Comparison of ENCODE assay signal across 17 mouse cellular contexts in genomic region chr6:83312021-83312420, GRCm38 (mm10). TPM values are rescaled to one million over a fixed set of nuclear protein-coding genes. Genes with fewer than 3 reads are reported as not detected.
DNase-seq lines count a peak whose midpoint lies in the region; ATAC-seq and TF ChIP-seq lines count a peak whose summit lies in the region.
"Had no signal": no experiment of that assay in that cellular context is flagged by ENCODE, and none has a peak within 500 bp of the region (broad histone marks: within the 10 kb centered on the region; RNA-seq: fewer than 3 reads in every experiment).

No protein-coding gene starts in this region.

- DNase-seq in kidney, adult 9 months = peak; percentile 26
- peak; percentile 66 for DNase-seq in induced T-regulatory cell, adult 2 months (ENCODE audit: low read depth)
- no peak for DNase-seq in liver, embryonic 14.5 days (ENCODE audit: low read depth in 3 of 3, low spot score in 3 of 3)
- peak; percentile 66 for DNase-seq in stomach, postnatal 0 days (ENCODE audit: low spot score)
- no peak for DNase-seq in thymus, postnatal 36 days
- no peak for DNase-seq in right cerebral cortex, adult 18-20 months
- DNase-seq: B cell, adult 2 months; cerebellum, adult 18-20 months; gastrocnemius, postnatal 14 days; heart, postnatal 36 days; lung, adult 2 months; lung, postnatal 4 days; right cerebral cortex, postnatal 14 days had no signal

- TF ChIP-seq CTCF in liver, embryonic 14.5 days (IDR thresholded peaks at IDR 0.05; ENCODE audit: low read depth) = no peak
- TF ChIP-seq CTCF in stomach, postnatal 0 days (IDR thresholded peaks at IDR 0.05; ENCODE audit: low read depth) = no peak

- ATAC-seq in kidney, embryonic 15.5 days (replicated peaks; ENCODE audit: low FRiP score) = no peak
- ATAC-seq in liver, embryonic 14.5 days (ENCODE audit: insufficient read depth) = no peak
- ATAC-seq in stomach, postnatal 0 days (ENCODE audit: low FRiP score, low TSS enrichment) = peak; percentile 96
- ATAC-seq: hindbrain, postnatal 0 days; midbrain, embryonic 13.5 days had no signal

- H3K4me3 ChIP-seq in kidney, embryonic 15.5 days (replicated peaks) = no peak overlapping the region
- no peak overlapping the region; a peak in 1 of 4 replicates for H3K4me3 ChIP-seq in liver, embryonic 14.5 days (ENCODE audit: insufficient read depth in 1 of 2, low read depth in 2 of 2, low read length in 2 of 2)
- no peak overlapping the region for H3K4me3 ChIP-seq in stomach, postnatal 0 days (ENCODE audit: low read depth, low read length)
- H3K4me3 ChIP-seq: embryonic facial prominence, embryonic 13.5 days; midbrain, embryonic 13.5 days had no signal

- H3K36me3 ChIP-seq in kidney, embryonic 15.5 days = peaks cover 59% of the 10 kb centered on the region
- peaks cover 61% of the 10 kb centered on the region for H3K36me3 ChIP-seq in liver, embryonic 14.5 days (replicated peaks; ENCODE audit: control insufficient read depth, insufficient read depth, low read depth)
- no peaks in the 10 kb centered on the region; the same call in 1 of the 2 replicates for H3K36me3 ChIP-seq in stomach, postnatal 0 days (ENCODE audit: control insufficient read depth, insufficient read depth, low read length)

- no peak overlapping the region for H3K27ac ChIP-seq in kidney, embryonic 15.5 days
- H3K27ac ChIP-seq in liver, embryonic 14.5 days = peak overlapping the region; percentile 84
- peak overlapping the region; percentile 70 for H3K27ac ChIP-seq in stomach, postnatal 0 days (replicated peaks)
- H3K27ac ChIP-seq: embryonic facial prominence, embryonic 13.5 days; hindbrain, postnatal 0 days; midbrain, embryonic 13.5 days had no signal

- no peak overlapping the region for H3K4me2 ChIP-seq in kidney, embryonic 15.5 days
- H3K4me2 ChIP-seq in liver, embryonic 14.5 days (ENCODE audit: low read depth) = peak overlapping the region; percentile 45; the same call in 1 of the 2 replicates
- H3K4me2 ChIP-seq in stomach, postnatal 0 days (replicated peaks; ENCODE audit: low read depth) = no peak overlapping the region
- H3K4me2 ChIP-seq: embryonic facial prominence, embryonic 13.5 days; midbrain, embryonic 13.5 days had no signal

- H3K27me3 ChIP-seq in kidney, embryonic 15.5 days = no peaks in the 10 kb centered on the region
- no peaks in the 10 kb centered on the region for H3K27me3 ChIP-seq in liver, embryonic 14.5 days (ENCODE audit: control insufficient read depth, insufficient read depth, low read length)
- H3K27me3 ChIP-seq in stomach, postnatal 0 days (ENCODE audit: control insufficient read depth, insufficient read depth, low read length) = no peaks in the 10 kb centered on the region
- H3K27me3 ChIP-seq: embryonic facial prominence, embryonic 13.5 days; midbrain, embryonic 13.5 days had no signal

- H3K4me1 ChIP-seq in kidney, embryonic 15.5 days = peaks cover 23% of the 10 kb centered on the region
- peaks cover 40 to 52% of the 10 kb centered on the region in 2 experiments for H3K4me1 ChIP-seq in liver, embryonic 14.5 days (replicated peaks; ENCODE audit: control insufficient read depth in 2 of 2, insufficient read depth in 2 of 2, low read length in 1 of 2)
- no peaks in the 10 kb centered on the region for H3K4me1 ChIP-seq in stomach, postnatal 0 days (replicated peaks; ENCODE audit: control insufficient read depth, insufficient read depth)

- WGBS in kidney, embryonic 15.5 days = 88% methylated on average over 7 of the region's 7 CpGs
- 85% methylated on average over 7 of the region's 7 CpGs for WGBS in liver, embryonic 14.5 days (ENCODE audit: insufficient replicate concordance)
- 78% methylated on average over 7 of the region's 7 CpGs for WGBS in stomach, postnatal 0 days

- H3K9ac ChIP-seq in kidney, embryonic 15.5 days = no peak overlapping the region
- peak overlapping the region; percentile 45 for H3K9ac ChIP-seq in liver, embryonic 14.5 days (replicated peaks)
- H3K9ac ChIP-seq in stomach, postnatal 0 days (ENCODE audit: low read length) = no peak overlapping the region
- H3K9ac ChIP-seq: embryonic facial prominence, embryonic 13.5 days; midbrain, embryonic 13.5 days had no signal

- H3K9me3 ChIP-seq in kidney, embryonic 15.5 days (replicated peaks) = no peaks in the 10 kb centered on the region
- no peaks in the 10 kb centered on the region for H3K9me3 ChIP-seq in liver, embryonic 14.5 days (ENCODE audit: control insufficient read depth, low read length)
- no peaks in the 10 kb centered on the region for H3K9me3 ChIP-seq in stomach, postnatal 0 days (ENCODE audit: control insufficient read depth, low read length)
- H3K9me3 ChIP-seq: embryonic facial prominence, embryonic 13.5 days; midbrain, embryonic 13.5 days had no signal

- TF ChIP-seq EP300 in liver, embryonic 14.5 days (IDR thresholded peaks at IDR 0.05; ENCODE audit: low read depth) = no peak
- no peak for TF ChIP-seq EP300 in stomach, postnatal 0 days (optimal IDR thresholded peaks at IDR 0.05)

RNA-seq across cellular contexts. Expression of gene Mthfd2, which starts 13.7 kb away (rescaled TPM):
- 39.7 and 44.9 TPM in 2 replicates for polyA plus RNA-seq in kidney, embryonic 15.5 days (2015; fragmentation: Nextera tagmentation; extraction: Ambion mirVana)
- polyA plus RNA-seq in liver, embryonic 14.5 days (2012; rRNA removed) = 28.5 and 44.4 TPM in 2 replicates
- polyA plus RNA-seq in liver, embryonic 14.5 days (2014; fragmentation: Nextera tagmentation; extraction: Ambion mirVana) = 66.0 and 67.7 TPM in 2 replicates
- polyA plus RNA-seq in stomach, postnatal 0 days (2015; fragmentation: Nextera tagmentation; extraction: Ambion mirVana) = 21.1 and 23.0 TPM in 2 replicates

RNA-seq across cellular contexts. Expression of gene Mob1a, which starts 13.8 kb away (rescaled TPM):
- polyA plus RNA-seq in kidney, embryonic 15.5 days (2015; fragmentation: Nextera tagmentation; extraction: Ambion mirVana) = 69.6 and 70.6 TPM in 2 replicates
- polyA plus RNA-seq in liver, embryonic 14.5 days (2012; rRNA removed) = 19.0 and 25.2 TPM in 2 replicates
- polyA plus RNA-seq in liver, embryonic 14.5 days (2014; fragmentation: Nextera tagmentation; extraction: Ambion mirVana) = 39.4 and 43.3 TPM in 2 replicates
- 31.0 and 32.5 TPM in 2 replicates for polyA plus RNA-seq in stomach, postnatal 0 days (2015; fragmentation: Nextera tagmentation; extraction: Ambion mirVana)

RNA-seq across cellular contexts. Expression of gene Bola3, which starts 36.9 kb away (rescaled TPM):
- polyA plus RNA-seq in kidney, embryonic 15.5 days (2015; fragmentation: Nextera tagmentation; extraction: Ambion mirVana) = 145 and 149 TPM in 2 replicates
- polyA plus RNA-seq in liver, embryonic 14.5 days (2012; rRNA removed) = 28.8 and 92.1 TPM in 2 replicates
- 342 and 357 TPM in 2 replicates for polyA plus RNA-seq in liver, embryonic 14.5 days (2014; fragmentation: Nextera tagmentation; extraction: Ambion mirVana)
- 156 and 162 TPM in 2 replicates for polyA plus RNA-seq in stomach, postnatal 0 days (2015; fragmentation: Nextera tagmentation; extraction: Ambion mirVana)

Comparison
In these comparisons a context has a peak if more than half of its experiments do, and no peak if none do; other contexts are left out.
1. DNase-seq: peak in kidney, adult 9 months (single experiment), induced T-regulatory cell, adult 2 months (single experiment) and stomach, postnatal 0 days (single experiment); none in liver, embryonic 14.5 days (0 of 3), thymus, postnatal 36 days (0 of 2) and right cerebral cortex, adult 18-20 months (single experiment).